Mouse (Mus musculus): Measurements from ENCODE around the gene Ctss.

Ctss gene

GRCm38 (mm10) chr3:95526622-95527211 is at the start of gene Ctss:
TSS of gene Ctss (plus strand) at chr3:95526786.
- DNase-seq (ENCODE audit: low read depth, low spot score) = peak; percentile 89

- DNase-seq (ENCODE audit: low read depth, low spot score) = peak; percentile 10
Measured at GRCm38 (mm10) chr3:95478966-95479365, 47.6 kb upstream of the Ctss start.

GRCm38 (mm10) chr3:95486421-95486820 is 40.2 kb upstream of the Ctss start:
- no peak for DNase-seq (ENCODE audit: low read depth, low spot score)

- DNase-seq (ENCODE audit: low read depth, low spot score) = no peak
Measured at GRCm38 (mm10) chr3:95488679-95489078, 37.9 kb upstream of the Ctss start.

GRCm38 (mm10) chr3:95490238-95490637 is 36.3 kb upstream of the Ctss start:
- no peak for DNase-seq (ENCODE audit: low read depth, low spot score)

- peak; percentile 65 for DNase-seq (ENCODE audit: low read depth, low spot score)
Measured at GRCm38 (mm10) chr3:95494342-95494741, 32.2 kb upstream of the Ctss start.

GRCm38 (mm10) chr3:95498229-95498628 is 28.4 kb upstream of the Ctss start:
- no peak for DNase-seq (ENCODE audit: low read depth, low spot score)

GRCm38 (mm10) chr3:95499024-95499423 is 27.6 kb upstream of the Ctss start, which contains the start of gene Ctsk:
TSS of gene Ctsk (plus strand) at chr3:95499256.
- DNase-seq (ENCODE audit: low read depth, low spot score) = no peak

- DNase-seq (ENCODE audit: low read depth, low spot score) = no peak
Measured at GRCm38 (mm10) chr3:95499496-95500140, 27.0 kb upstream of the Ctss start.

- DNase-seq (ENCODE audit: low read depth, low spot score) = no peak
Measured at GRCm38 (mm10) chr3:95502312-95502711, 24.3 kb upstream of the Ctss start.

- DNase-seq (ENCODE audit: low read depth, low spot score) = no peak
Measured at GRCm38 (mm10) chr3:95509348-95509747, 17.2 kb upstream of the Ctss start.

GRCm38 (mm10) chr3:95511611-95512180 is 14.9 kb upstream of the Ctss start:
- no peak for DNase-seq (ENCODE audit: low read depth, low spot score)

- no peak for DNase-seq (ENCODE audit: low read depth, low spot score)
Measured at GRCm38 (mm10) chr3:95516614-95517041, 10.0 kb upstream of the Ctss start.

GRCm38 (mm10) chr3:95517493-95517898 is 9.1 kb upstream of the Ctss start:
- DNase-seq (ENCODE audit: low read depth, low spot score) = peak; percentile 74

- DNase-seq (ENCODE audit: low read depth, low spot score) = no peak
Measured at GRCm38 (mm10) chr3:95518891-95519290, 7.7 kb upstream of the Ctss start.

GRCm38 (mm10) chr3:95519315-95519714 is 7.3 kb upstream of the Ctss start:
- DNase-seq (ENCODE audit: low read depth, low spot score) = no peak

GRCm38 (mm10) chr3:95520100-95520499 is 6.5 kb upstream of the Ctss start:
- DNase-seq (ENCODE audit: low read depth, low spot score) = no peak

- DNase-seq (ENCODE audit: low read depth, low spot score) = peak; percentile 84
Measured at GRCm38 (mm10) chr3:95521168-95521567, 5.4 kb upstream of the Ctss start.

GRCm38 (mm10) chr3:95523662-95524061 is 2.9 kb upstream of the Ctss start:
- no peak for DNase-seq (ENCODE audit: low read depth, low spot score)

- DNase-seq (ENCODE audit: low read depth, low spot score) = no peak
Measured at GRCm38 (mm10) chr3:95524673-95525072, 1.9 kb upstream of the Ctss start.

GRCm38 (mm10) chr3:95526111-95526510 is 475 bp upstream of the Ctss start:
- DNase-seq (ENCODE audit: low read depth, low spot score) = no peak

GRCm38 (mm10) chr3:95529814-95530213 is 3.2 kb downstream of the Ctss start:
- DNase-seq (ENCODE audit: low read depth, low spot score) = peak; percentile 67

GRCm38 (mm10) chr3:95531025-95531424 is 4.4 kb downstream of the Ctss start:
- no peak for DNase-seq (ENCODE audit: low read depth, low spot score)
